Mouse (Mus musculus) embryonic facial prominence, embryonic 15.5 days (tissue): ENCODE data around the gene Fxn. TPM values are rescaled to one million over a fixed set of nuclear protein-coding genes. Genes with fewer than 3 reads are reported as not detected.

Experiments
- ATAC-seq: fragments of 200-750 bp; cut with Nextera tagmentation; 2 replicates; pipeline ENCODE4 v1.8.0; 2017; ENCODE audit warnings: low read depth, moderate TSS enrichment; ENCODE audit not compliant: insufficient number of reproducible peaks, low FRiP score, low TSS enrichment
- H3K27ac ChIP-seq: fragments of 300-500 bp; sonication (generic); replicated peaks from 2 replicates; pipeline ENCODE4 v1.5.1; 2015; ENCODE audit warnings: mild to moderate bottlenecking, inconsistent platforms
- H3K27me3 ChIP-seq: fragments of 300-500 bp; sonication (generic); 2 replicates; pipeline ENCODE4 v1.6.1; 2015; ENCODE audit warnings: inconsistent platforms
- H3K36me3 ChIP-seq: fragments of 300-500 bp; sonication (generic); 2 replicates; pipeline ENCODE4 v1.6.1; 2015; ENCODE audit warnings: mild to moderate bottlenecking, inconsistent platforms
- H3K4me1 ChIP-seq: fragments of 300-500 bp; sonication (generic); 2 replicates; pipeline ENCODE4 v1.6.1; 2015; ENCODE audit warnings: inconsistent platforms
- H3K4me2 ChIP-seq: fragments of 300-500 bp; sonication (generic); replicated peaks from 2 replicates; pipeline ENCODE4 v1.6.1; 2015; ENCODE audit warnings: mild to moderate bottlenecking, inconsistent platforms
- H3K4me3 ChIP-seq: fragments of 300-500 bp; sonication (generic); replicated peaks from 2 replicates; pipeline ENCODE4 v1.5.1; 2015; ENCODE audit warnings: mild to moderate bottlenecking, inconsistent platforms
- H3K9ac ChIP-seq: fragments of 300-500 bp; sonication (generic); 2 replicates; pipeline ENCODE4 v1.6.1; 2015; ENCODE audit warnings: inconsistent platforms
- H3K9me3 ChIP-seq: fragments of 300-500 bp; sonication (generic); replicated peaks from 2 replicates; pipeline ENCODE4 v1.6.1; 2016; ENCODE audit warnings: inconsistent platforms
- WGBS: fragments of 180-500 bp; shearing (Covaris S2); methylation state at CpG from one replicate; pipeline ENCODE4 v1.1.7; 2015; 5-methylcytosine and 5-hydroxymethylcytosine counted together
- polyA plus RNA-seq: library from polyadenylated mRNA; unstranded; fragments of >200 nt; fragmentation: Nextera tagmentation; extraction: Ambion mirVana; gene quantifications from 2 replicates; pipeline ENCODE4 v1.2.1, GENCODE M21; 2015

Fxn gene
- polyA plus RNA-seq, 1 experiment from 2014 or later, result 39.9 TPM

GRCm38 (mm10) chr19:24300994-24301767 lies 20.8 kb upstream of the Fxn start:
- Histone ChIP-seq H3K36me3 (no peaks in the 10 kb centered on the region), H3K4me2 (peak overlapping the region; percentile 53), H3K9me3 (no peaks in the 10 kb centered on the region), H3K4me1 (peaks cover 6% of the 10 kb centered on the region; the same call in 1 of the 2 replicates), H3K27me3 (no peaks in the 10 kb centered on the region), H3K27ac (no peak overlapping the region), H3K4me3 (peak overlapping the region; percentile 37), H3K9ac (0 out of 2 replicates have a peak overlapping the region, but pooled peaks have one; percentile 33)
- ATAC-seq, result peak; percentile 80
- 3% methylated on average over 9 of the region's 9 CpGs for WGBS

GRCm38 (mm10) chr19:24293537-24293936 lies 13.1 kb upstream of the Fxn start:
- WGBS, result 44% methylated on average over 5 of the region's 5 CpGs
- Histone ChIP-seq H3K4me2 (no peak overlapping the region), H3K27ac (no peak overlapping the region), H3K36me3 (no peaks in the 10 kb centered on the region), H3K4me1 (0 out of 2 replicates have a peak, but pooled peaks cover 4% of the 10 kb centered on the region), H3K4me3 (no peak overlapping the region), H3K27me3 (no peaks in the 10 kb centered on the region), H3K9me3 (no peaks in the 10 kb centered on the region), H3K9ac (no peak overlapping the region)
- ATAC-seq, result no peak

DNA sequence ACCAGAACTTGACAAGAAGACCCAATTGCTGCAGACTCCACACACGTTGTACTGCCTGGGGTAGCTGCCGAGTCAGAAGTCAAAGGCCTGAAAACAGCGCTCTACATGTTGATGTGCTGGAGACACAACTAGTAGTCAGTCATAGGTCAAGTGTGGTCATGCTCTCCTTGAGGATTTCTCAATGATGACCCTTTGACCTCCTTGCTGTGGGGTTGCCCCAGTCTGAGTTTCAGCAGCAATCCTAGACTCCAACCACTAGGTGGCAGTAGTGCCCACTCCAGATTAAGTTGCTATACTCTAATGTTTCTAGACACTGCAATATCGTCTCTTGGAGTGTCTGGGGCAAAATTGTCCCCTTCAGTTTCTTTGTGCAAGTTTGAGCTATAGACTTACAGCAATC lies 3.8 kb upstream of the Fxn start:
- no peak for ATAC-seq
- H3K9me3 ChIP-seq, result no peaks in the 10 kb centered on the region
- H3K27me3 ChIP-seq, result no peaks in the 10 kb centered on the region
- no peak overlapping the region for H3K27ac ChIP-seq
- WGBS, result 58% methylated on average over 4 of the region's 4 CpGs
- no peaks in the 10 kb centered on the region for H3K36me3 ChIP-seq
- H3K9ac ChIP-seq, result no peak overlapping the region
- H3K4me1 ChIP-seq, result peaks cover 3% of the 10 kb centered on the region
- H3K4me2 ChIP-seq, result no peak overlapping the region
- no peak overlapping the region for H3K4me3 ChIP-seq

DNA sequence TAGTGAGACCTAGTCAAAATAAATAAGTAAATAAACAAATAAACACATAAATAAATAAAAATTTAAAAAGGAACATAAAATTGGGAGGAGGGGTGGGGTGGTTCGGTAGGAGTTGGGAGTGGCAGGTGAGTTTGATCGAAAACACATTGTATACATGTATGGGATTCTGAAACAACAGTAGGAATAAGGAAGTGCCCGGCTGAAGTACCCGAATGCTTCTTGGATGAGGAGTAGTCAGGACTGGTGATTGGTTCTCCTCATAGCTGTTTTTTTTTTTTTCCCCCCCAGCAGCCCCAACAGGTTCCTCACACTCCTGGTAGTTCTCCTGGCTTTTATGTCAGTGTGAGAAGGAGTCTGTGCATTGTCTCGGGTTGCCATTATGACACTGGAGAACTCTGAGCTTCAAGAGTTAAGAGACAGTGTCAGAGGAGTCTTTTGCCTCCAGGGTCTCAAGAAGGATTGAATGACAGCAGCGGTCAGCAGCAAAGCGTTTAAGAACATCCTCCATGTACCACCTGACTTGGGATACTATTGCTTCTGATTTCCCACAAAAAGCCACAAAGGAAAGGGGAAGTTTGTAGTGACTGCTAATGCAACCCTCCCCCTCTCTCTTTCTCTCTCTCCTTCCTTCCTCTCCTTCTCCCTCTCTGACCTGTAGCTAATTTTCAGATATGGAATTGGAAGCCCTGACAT lies 1.0 kb upstream of the Fxn start:
- no peak overlapping the region; the same call in 1 of the 2 replicates for H3K4me3 ChIP-seq

GRCm38 (mm10) chr19:24279706-24280600 lies 452 bp downstream of the Fxn start:
- peak overlapping the region; percentile 92 for H3K27ac ChIP-seq
- under 1% methylated on average over 75 of the region's 78 CpGs for WGBS
- peaks cover 7% of the 10 kb centered on the region for H3K4me1 ChIP-seq
- peak overlapping the region; percentile 53 for H3K9ac ChIP-seq
- H3K4me3 ChIP-seq, result peak overlapping the region; percentile 77
- H3K27me3 ChIP-seq, result no peaks in the 10 kb centered on the region
- H3K4me2 ChIP-seq, result peak overlapping the region; percentile 81
- peak; percentile 74 for ATAC-seq
- H3K9me3 ChIP-seq, result no peaks in the 10 kb centered on the region
- no peaks in the 10 kb centered on the region for H3K36me3 ChIP-seq

More for the DNA sequence above, 1.0 kb upstream of the Fxn start:
- Histone ChIP-seq H3K4me2 (peak overlapping the region; percentile 81), H3K27ac (no peak overlapping the region), H3K4me1 (peaks cover 7% of the 10 kb centered on the region), H3K9me3 (no peaks in the 10 kb centered on the region), H3K36me3 (no peaks in the 10 kb centered on the region), H3K9ac (no peak overlapping the region), H3K27me3 (no peaks in the 10 kb centered on the region)
- WGBS, result 36% methylated on average over 7 of the region's 7 CpGs
- ATAC-seq, result no peak

DNA sequence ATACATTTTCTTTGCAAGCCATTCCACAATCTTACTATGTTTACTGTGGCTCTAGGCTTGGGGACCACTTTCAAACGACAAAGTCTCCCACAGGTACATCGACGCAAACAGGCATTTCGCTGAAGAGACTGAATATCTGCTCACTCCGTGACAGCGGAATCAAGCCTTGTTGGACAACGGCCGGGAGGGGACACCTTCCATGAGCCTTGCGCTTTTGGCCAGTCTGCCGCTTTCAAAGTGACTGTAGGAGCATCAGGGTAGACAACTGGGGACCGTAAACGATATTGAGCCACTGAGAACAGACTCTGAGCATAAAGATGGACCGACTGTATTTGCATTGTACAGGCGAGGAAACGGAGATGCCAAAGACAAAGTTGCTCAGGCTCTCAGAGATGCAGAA lies 1.5 kb downstream of the Fxn start:
- WGBS, result 87% methylated on average over 15 of the region's 15 CpGs
- H3K9me3 ChIP-seq, result no peaks in the 10 kb centered on the region
- H3K4me2 ChIP-seq, result 0 out of 2 replicates have a peak overlapping the region, but pooled peaks have one; percentile 81
- no peak overlapping the region for H3K27ac ChIP-seq
- no peak for ATAC-seq
- no peak overlapping the region for H3K9ac ChIP-seq
- no peaks in the 10 kb centered on the region for H3K27me3 ChIP-seq
- H3K4me3 ChIP-seq, result 0 out of 2 replicates have a peak overlapping the region, but pooled peaks have one; percentile 77
- H3K36me3 ChIP-seq, result 0 out of 2 replicates have a peak, but pooled peaks cover 3% of the 10 kb centered on the region
- peaks cover 7% of the 10 kb centered on the region for H3K4me1 ChIP-seq

DNA sequence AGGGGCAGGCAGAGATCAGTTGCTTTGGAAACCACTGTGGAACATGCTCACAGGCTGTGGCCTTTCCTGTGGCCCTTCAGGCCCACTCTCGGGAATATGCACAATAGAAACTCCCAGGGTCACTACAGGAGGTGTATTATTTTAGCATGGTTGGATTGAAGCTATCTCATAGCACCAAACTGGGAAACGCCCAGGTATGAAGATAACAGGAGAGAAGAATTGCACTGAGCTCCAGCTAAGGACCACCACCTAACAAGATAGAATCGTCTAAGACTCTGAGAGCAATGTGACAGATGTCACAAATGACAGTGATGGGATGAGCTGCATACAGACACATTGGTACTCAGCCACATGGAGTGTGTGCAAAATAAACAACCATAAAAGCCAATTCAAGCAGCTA lies 6.1 kb downstream of the Fxn start:
- no peak overlapping the region for H3K27ac ChIP-seq

DNA sequence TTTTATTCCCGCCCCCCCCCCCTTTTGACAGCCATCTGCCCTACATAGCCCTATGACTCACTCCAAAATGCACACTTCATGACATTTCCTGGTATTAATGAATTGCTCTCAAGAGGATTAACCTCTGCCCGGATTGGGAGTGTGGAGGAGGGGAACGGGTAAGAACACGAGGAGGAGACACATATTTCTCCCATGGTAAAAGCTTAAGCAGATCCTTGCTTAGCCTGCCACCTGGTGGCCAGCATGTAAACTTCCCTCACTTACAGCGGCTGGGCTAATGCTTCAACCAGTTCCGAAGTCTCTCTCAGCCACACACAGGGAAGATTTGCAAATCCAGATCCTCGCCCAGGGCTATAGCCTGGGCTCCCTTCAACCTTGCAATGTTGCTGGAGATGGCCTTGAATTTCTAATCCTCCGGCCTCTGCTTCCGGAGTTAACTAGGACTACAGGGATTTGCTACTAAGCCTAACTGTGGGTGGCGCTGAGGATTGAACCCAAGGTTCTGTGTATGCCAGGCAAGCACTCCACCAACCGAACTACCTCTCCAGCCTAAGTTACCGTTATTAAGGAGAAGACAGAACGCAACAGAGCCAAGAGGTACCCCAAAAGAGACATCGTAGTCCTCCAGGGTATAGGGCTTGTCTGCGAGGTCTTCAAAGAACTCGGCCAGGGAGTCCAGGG lies 8.5 kb downstream of the Fxn start:
- Histone ChIP-seq H3K4me2 (peak overlapping the region; percentile 32), H3K27me3 (no peaks in the 10 kb centered on the region), H3K9ac (no peak overlapping the region), H3K36me3 (0 out of 2 replicates have a peak, but pooled peaks cover 3% of the 10 kb centered on the region), H3K4me1 (no peaks in the 10 kb centered on the region; the same call in 1 of the 2 replicates), H3K9me3 (no peaks in the 10 kb centered on the region), H3K4me3 (peak overlapping the region; percentile 12; the same call in 1 of the 2 replicates), H3K27ac (no peak overlapping the region)
- ATAC-seq, result peak; percentile 75
- 42% methylated on average over 16 of the region's 16 CpGs for WGBS

More for the DNA sequence above, 6.1 kb downstream of the Fxn start:
- no peak for ATAC-seq
- H3K27me3 ChIP-seq, result no peaks in the 10 kb centered on the region
- H3K4me2 ChIP-seq, result no peak overlapping the region
- 80% methylated on average over 3 of the region's 3 CpGs for WGBS
- no peak overlapping the region for H3K4me3 ChIP-seq
- H3K4me1 ChIP-seq, result peaks cover 5% of the 10 kb centered on the region
- no peaks in the 10 kb centered on the region for H3K9me3 ChIP-seq
- H3K9ac ChIP-seq, result no peak overlapping the region
- H3K36me3 ChIP-seq, result 0 out of 2 replicates have a peak, but pooled peaks cover 3% of the 10 kb centered on the region

GRCm38 (mm10) chr19:24271326-24271725 lies 9.1 kb downstream of the Fxn start:
- H3K4me1 ChIP-seq, result no peaks in the 10 kb centered on the region; the same call in 1 of the 2 replicates
- no peaks in the 10 kb centered on the region for H3K9me3 ChIP-seq
- ATAC-seq, result peak; percentile 53; the same call in 1 of the 2 replicates
- peak overlapping the region; percentile 32 for H3K4me2 ChIP-seq
- no peak overlapping the region for H3K27ac ChIP-seq
- no peak overlapping the region for H3K9ac ChIP-seq
- H3K4me3 ChIP-seq, result peak overlapping the region; percentile 12; the same call in 1 of the 2 replicates
- 0 out of 2 replicates have a peak, but pooled peaks cover 3% of the 10 kb centered on the region for H3K36me3 ChIP-seq
- H3K27me3 ChIP-seq, result no peaks in the 10 kb centered on the region
- WGBS, result 46% methylated on average over 7 of the region's 7 CpGs

GRCm38 (mm10) chr19:24268531-24268930 lies 11.9 kb downstream of the Fxn start:
- H3K4me3 ChIP-seq, result no peak overlapping the region
- no peak overlapping the region for H3K9ac ChIP-seq
- H3K27me3 ChIP-seq, result no peaks in the 10 kb centered on the region
- H3K4me2 ChIP-seq, result no peak overlapping the region
- no peaks in the 10 kb centered on the region; the same call in 1 of the 2 replicates for H3K4me1 ChIP-seq
- H3K27ac ChIP-seq, result no peak overlapping the region
- H3K9me3 ChIP-seq, result no peaks in the 10 kb centered on the region
- peaks cover 8% of the 10 kb centered on the region; the same call in 1 of the 2 replicates for H3K36me3 ChIP-seq
- ATAC-seq, result no peak
- 64% methylated on average over 4 of the region's 4 CpGs for WGBS
